ENCODE assay signal across 15 mouse cellular contexts in the genomic region with DNA sequence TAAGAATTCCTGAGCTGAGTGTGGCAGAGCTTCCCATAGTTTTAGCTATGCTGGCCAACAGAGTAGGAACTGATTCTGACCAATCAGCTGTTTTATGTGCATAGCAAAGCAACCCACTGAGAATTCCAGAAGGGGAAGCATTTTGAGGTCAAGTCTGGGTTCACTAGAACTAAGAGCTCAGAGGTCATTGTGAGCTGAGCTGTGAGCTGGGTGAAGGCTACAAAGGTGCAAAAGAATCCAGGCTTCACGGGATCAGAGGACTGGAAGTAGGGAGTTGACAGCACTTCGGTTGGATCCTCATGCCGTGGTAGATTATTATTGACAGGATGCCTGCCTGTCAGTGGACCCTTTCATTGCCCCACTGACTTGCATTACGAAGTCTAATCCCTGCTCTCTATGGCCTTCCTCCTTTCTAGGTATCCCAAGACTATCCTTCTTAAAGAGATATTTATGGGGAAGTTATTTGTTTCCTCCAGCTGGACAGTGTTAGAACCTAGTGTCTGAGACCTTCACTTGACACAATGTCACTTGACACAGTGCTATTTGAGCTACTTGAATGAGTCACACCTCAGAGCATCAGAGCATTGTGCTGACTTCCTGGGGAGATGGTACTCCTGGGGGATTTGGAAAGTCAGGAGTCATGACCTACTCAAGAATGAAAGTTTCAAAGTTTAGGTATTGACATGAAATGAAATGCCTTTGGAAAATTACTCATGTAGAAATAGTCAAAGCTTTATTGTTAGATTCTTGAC.
DNase-seq lines count a peak whose midpoint lies in the region; ATAC-seq lines count a peak whose summit lies in the region.
"Had no signal": no experiment of that assay in that cellular context is flagged by ENCODE, and none has a peak within 500 bp of the region (broad histone marks: within the 10 kb centered on the region; RNA-seq: fewer than 3 reads in every experiment).

No protein-coding gene starts in this region.

- no peak overlapping the region for H3K4me3 ChIP-seq in heart, embryonic 13.5 days
- no peak overlapping the region for H3K4me3 ChIP-seq in kidney, embryonic 16.5 days (ENCODE audit: low read length)
- H3K4me3 ChIP-seq: forebrain, embryonic 15.5 days; hindbrain, embryonic 10.5 days; limb, embryonic 13.5 days had no signal

- H3K27me3 ChIP-seq in heart, embryonic 13.5 days (replicated peaks), result no peaks in the 10 kb centered on the region
- no peaks in the 10 kb centered on the region for H3K27me3 ChIP-seq in kidney, embryonic 16.5 days (ENCODE audit: insufficient read depth, low read length)
- H3K27me3 ChIP-seq: forebrain, embryonic 15.5 days; limb, embryonic 13.5 days had no signal

- no peaks in the 10 kb centered on the region for H3K9me3 ChIP-seq in heart, embryonic 13.5 days
- no peaks in the 10 kb centered on the region for H3K9me3 ChIP-seq in kidney, embryonic 16.5 days (ENCODE audit: low read length)
- H3K9me3 ChIP-seq: forebrain, embryonic 15.5 days; hindbrain, embryonic 10.5 days; limb, embryonic 13.5 days had no signal

- no peak overlapping the region for H3K4me2 ChIP-seq in heart, embryonic 13.5 days
- H3K4me2 ChIP-seq in kidney, embryonic 16.5 days (replicated peaks; ENCODE audit: low read depth, low read length), result no peak overlapping the region
- H3K4me2 ChIP-seq: forebrain, embryonic 15.5 days; limb, embryonic 13.5 days; lung, embryonic 14.5 days had no signal

- no peak for ATAC-seq in heart, embryonic 13.5 days (ENCODE audit: extremely low read depth, insufficient number of reproducible peaks, low FRiP score, low TSS enrichment)
- peak; percentile 90 for ATAC-seq in kidney, embryonic 16.5 days (ENCODE audit: low FRiP score, low TSS enrichment)
- ATAC-seq: forebrain, embryonic 15.5 days had no signal

- no peaks in the 10 kb centered on the region for H3K36me3 ChIP-seq in heart, embryonic 13.5 days
- no peaks in the 10 kb centered on the region for H3K36me3 ChIP-seq in kidney, embryonic 16.5 days (ENCODE audit: insufficient read depth, low read length)
- H3K36me3 ChIP-seq: forebrain, embryonic 15.5 days; hindbrain, embryonic 10.5 days; limb, embryonic 13.5 days had no signal

- H3K9ac ChIP-seq in heart, embryonic 13.5 days, result no peak overlapping the region
- no peak overlapping the region for H3K9ac ChIP-seq in kidney, embryonic 16.5 days (replicated peaks; ENCODE audit: low read length)
- H3K9ac ChIP-seq: forebrain, embryonic 15.5 days; limb, embryonic 13.5 days; lung, embryonic 14.5 days had no signal

- 29% methylated on average over 4 of the region's 4 CpGs for WGBS in heart, embryonic 13.5 days
- 33% methylated on average over 4 of the region's 4 CpGs for WGBS in kidney, embryonic 16.5 days

- peaks cover 57% of the 10 kb centered on the region for H3K4me1 ChIP-seq in heart, embryonic 13.5 days
- peaks cover 7% of the 10 kb centered on the region for H3K4me1 ChIP-seq in kidney, embryonic 16.5 days (ENCODE audit: insufficient read depth, low read length)
- H3K4me1 ChIP-seq: forebrain, embryonic 15.5 days; hindbrain, embryonic 10.5 days; limb, embryonic 13.5 days had no signal

- intact Hi-C loops in heart, postnatal 25 days (cut with DNase I), result no loop called here
- intact Hi-C loops in gastrocnemius, postnatal 36 days (cut with DNase I), result no loop called here

- H3K27ac ChIP-seq in heart, embryonic 13.5 days (replicated peaks), result peak overlapping the region; percentile 73
- peak overlapping the region; percentile 32; the same call in 1 of the 2 replicates for H3K27ac ChIP-seq in kidney, embryonic 16.5 days (ENCODE audit: low read length)
- H3K27ac ChIP-seq: forebrain, embryonic 15.5 days; hindbrain, embryonic 10.5 days; limb, embryonic 13.5 days had no signal

- DNase-seq in heart, postnatal 25 days (ENCODE audit: low spot score), result no peak
- peak; percentile 34 for DNase-seq in Muller cell, postnatal 12 days (ENCODE audit: inconsistent ontology term)
- DNase-seq in embryo, embryonic 10.5 days (ENCODE audit: low spot score), result peak; percentile 37
- DNase-seq in gastrocnemius, postnatal 36 days, result no peak
- DNase-seq in MN1 (ENCODE audit: low spot score), result no peak
- DNase-seq in gastrocnemius, postnatal 25 days, result no peak
- DNase-seq: adrenal gland, postnatal 36 days; cerebellum, adult 11 months; lung, embryonic 14.5 days; right cerebral cortex, postnatal 4 days had no signal

Comparison
In these comparisons a context has a peak if more than half of its experiments do, and no peak if none do; other contexts are left out.
1. DNase-seq: peak in Muller cell, postnatal 12 days (single experiment) and embryo, embryonic 10.5 days (single experiment); none in heart, postnatal 25 days (single experiment), gastrocnemius, postnatal 36 days (0 of 2), MN1 (single experiment) and gastrocnemius, postnatal 25 days (single experiment).